Mouse (Mus musculus): ENCODE data around the gene Bach2.
A peak's percentile ranks its signal among the peaks of the same experiment; 100 is the strongest.

Gene Bach2

DNA sequence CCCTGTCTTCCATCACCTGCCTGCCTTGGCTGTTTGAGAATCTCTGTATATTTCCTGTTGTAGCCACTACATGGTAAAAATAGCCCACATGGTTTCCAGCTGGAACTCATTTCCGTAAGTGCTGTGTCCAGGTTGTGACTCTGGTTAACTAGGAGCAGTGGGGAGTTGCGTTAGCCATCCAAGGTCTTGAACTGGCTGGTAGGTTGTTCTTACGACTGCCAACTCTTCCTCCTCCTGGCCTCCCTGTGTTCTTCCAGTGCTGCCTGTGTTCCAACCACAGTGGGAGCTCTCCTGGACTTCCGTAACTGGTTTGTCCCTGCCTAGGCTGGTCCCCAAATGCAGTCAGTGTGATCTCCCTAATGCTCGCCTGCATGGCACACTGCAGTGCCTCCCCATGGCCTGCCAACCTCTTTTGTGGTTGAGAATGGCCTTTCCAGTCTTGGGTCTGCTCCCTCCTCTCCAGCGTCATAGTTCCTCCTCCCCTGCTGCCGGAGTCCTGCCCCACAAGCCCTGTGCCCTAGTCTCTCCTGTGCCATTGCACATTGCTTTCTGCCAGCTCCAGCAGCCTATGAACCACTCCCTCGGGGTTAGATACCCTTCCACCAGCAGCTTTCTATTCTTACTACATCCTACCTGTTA lies 298.4 kb downstream of the Bach2 start:
- Histone ChIP-seq H3K9me3 (ENCODE audit: low read length) (no peaks in the 10 kb centered on the region), H3K4me3 (replicated peaks; ENCODE audit: low read length) (no peak overlapping the region), H3K4me1 (replicated peaks; ENCODE audit: low read depth, low read length) (peaks cover 17% of the 10 kb centered on the region), H3K27me3 (ENCODE audit: insufficient read depth, low read length) (no peaks in the 10 kb centered on the region), H3K36me3 (ENCODE audit: insufficient read depth, low read length) (no peaks in the 10 kb centered on the region)
- TF ChIP-seq POU5F1 (IDR thresholded peaks at IDR 0.05; ENCODE audit: borderline replicate concordance, low read length) (no peak), NANOG (IDR thresholded peaks at IDR 0.05; ENCODE audit: borderline replicate concordance, low read length) (no peak), CTCF (conservative IDR thresholded peaks at IDR 0.05; ENCODE audit: low read length) (no peak)

DNA sequence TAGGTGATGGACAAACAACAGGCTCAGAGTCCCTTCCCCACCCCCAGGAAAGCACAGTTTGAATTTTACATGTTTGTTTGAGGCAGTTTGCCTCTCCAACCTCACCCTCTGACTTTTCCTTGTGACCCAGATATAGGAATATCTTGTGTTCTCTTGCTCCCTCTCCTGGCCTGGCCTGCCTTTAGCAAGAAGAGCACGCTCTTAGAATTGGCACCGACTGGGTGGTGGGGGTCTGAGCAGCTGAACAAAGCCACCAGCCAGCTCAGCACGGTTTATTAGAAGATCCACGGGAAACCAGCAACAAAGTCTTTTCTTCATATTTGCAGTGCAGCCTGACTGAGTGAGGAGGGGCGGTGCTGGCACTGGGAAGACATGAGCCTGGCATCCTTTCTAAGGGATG lies 299.5 kb downstream of the Bach2 start:
- H3K4me3 ChIP-seq (replicated peaks; ENCODE audit: low read length), result peak overlapping the region; percentile 48
- no peaks in the 10 kb centered on the region for H3K36me3 ChIP-seq (ENCODE audit: insufficient read depth, low read length)
- no peak for TF ChIP-seq POU5F1 (IDR thresholded peaks at IDR 0.05; ENCODE audit: borderline replicate concordance, low read length)
- peak; percentile 38 for TF ChIP-seq CTCF (conservative IDR thresholded peaks at IDR 0.05; ENCODE audit: low read length)
- peaks cover 17% of the 10 kb centered on the region for H3K4me1 ChIP-seq (replicated peaks; ENCODE audit: low read depth, low read length)
- no peaks in the 10 kb centered on the region for H3K27me3 ChIP-seq (ENCODE audit: insufficient read depth, low read length)
- no peaks in the 10 kb centered on the region for H3K9me3 ChIP-seq (ENCODE audit: low read length)

DNA sequence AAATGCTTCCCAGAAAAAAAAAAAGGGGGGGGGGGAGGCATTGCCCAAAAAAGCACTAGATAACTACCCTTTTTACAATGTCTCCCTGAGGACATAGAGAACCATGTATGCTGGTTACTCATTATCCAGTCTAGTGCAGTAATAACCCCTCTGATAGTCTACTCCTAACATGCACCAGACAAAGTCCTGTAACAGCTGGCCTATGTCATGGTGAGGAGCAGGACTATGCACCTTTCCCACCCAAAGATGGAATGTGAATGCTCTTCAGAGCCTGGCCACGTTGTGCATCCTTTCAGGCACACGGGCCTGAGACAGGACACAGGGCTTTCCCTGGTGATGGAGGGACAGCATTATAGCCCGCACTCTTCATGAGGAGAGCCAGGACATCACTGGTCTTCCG lies 299.9 kb downstream of the Bach2 start:
- Histone ChIP-seq H3K9me3 (ENCODE audit: low read length) (no peaks in the 10 kb centered on the region), H3K4me3 (replicated peaks; ENCODE audit: low read length) (peak overlapping the region; percentile 48), H3K27me3 (ENCODE audit: insufficient read depth, low read length) (no peaks in the 10 kb centered on the region), H3K36me3 (ENCODE audit: insufficient read depth, low read length) (no peaks in the 10 kb centered on the region), H3K4me1 (replicated peaks; ENCODE audit: low read depth, low read length) (peaks cover 17% of the 10 kb centered on the region)
- no peak for TF ChIP-seq CTCF (conservative IDR thresholded peaks at IDR 0.05; ENCODE audit: low read length)
- no peak for TF ChIP-seq POU5F1 (IDR thresholded peaks at IDR 0.05; ENCODE audit: borderline replicate concordance, low read length)
- TF ChIP-seq NANOG (IDR thresholded peaks at IDR 0.05; ENCODE audit: borderline replicate concordance, low read length), result no peak

DNA sequence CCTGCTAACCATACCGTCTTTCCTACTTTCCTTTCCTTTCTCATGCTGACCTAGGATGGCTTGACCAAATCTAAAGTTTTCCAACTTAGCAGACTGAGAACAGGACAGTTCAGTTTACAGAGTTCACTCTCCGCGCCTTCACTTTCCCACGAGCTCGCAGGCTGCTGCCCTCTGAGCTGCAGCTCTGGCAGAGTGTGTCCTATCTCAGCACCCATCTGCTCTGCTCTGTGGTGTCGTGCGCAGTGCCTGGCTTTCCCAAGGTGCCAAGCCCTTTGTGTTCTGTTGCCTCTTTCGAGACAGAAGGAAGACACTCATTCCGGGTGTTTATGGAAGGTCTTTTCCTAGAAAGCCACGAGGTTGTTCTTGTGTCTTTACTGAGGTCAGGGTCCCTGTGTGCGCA lies 300.4 kb downstream of the Bach2 start:
- Histone ChIP-seq H3K4me3 (replicated peaks; ENCODE audit: low read length) (no peak overlapping the region), H3K9me3 (ENCODE audit: low read length) (no peaks in the 10 kb centered on the region), H3K4me1 (replicated peaks; ENCODE audit: low read depth, low read length) (peaks cover 17% of the 10 kb centered on the region), H3K36me3 (ENCODE audit: insufficient read depth, low read length) (no peaks in the 10 kb centered on the region), H3K27me3 (ENCODE audit: insufficient read depth, low read length) (no peaks in the 10 kb centered on the region)
- TF ChIP-seq NANOG (IDR thresholded peaks at IDR 0.05; ENCODE audit: borderline replicate concordance, low read length), result no peak
- TF ChIP-seq POU5F1 (IDR thresholded peaks at IDR 0.05; ENCODE audit: borderline replicate concordance, low read length), result no peak
- no peak for TF ChIP-seq CTCF (conservative IDR thresholded peaks at IDR 0.05; ENCODE audit: low read length)

DNA sequence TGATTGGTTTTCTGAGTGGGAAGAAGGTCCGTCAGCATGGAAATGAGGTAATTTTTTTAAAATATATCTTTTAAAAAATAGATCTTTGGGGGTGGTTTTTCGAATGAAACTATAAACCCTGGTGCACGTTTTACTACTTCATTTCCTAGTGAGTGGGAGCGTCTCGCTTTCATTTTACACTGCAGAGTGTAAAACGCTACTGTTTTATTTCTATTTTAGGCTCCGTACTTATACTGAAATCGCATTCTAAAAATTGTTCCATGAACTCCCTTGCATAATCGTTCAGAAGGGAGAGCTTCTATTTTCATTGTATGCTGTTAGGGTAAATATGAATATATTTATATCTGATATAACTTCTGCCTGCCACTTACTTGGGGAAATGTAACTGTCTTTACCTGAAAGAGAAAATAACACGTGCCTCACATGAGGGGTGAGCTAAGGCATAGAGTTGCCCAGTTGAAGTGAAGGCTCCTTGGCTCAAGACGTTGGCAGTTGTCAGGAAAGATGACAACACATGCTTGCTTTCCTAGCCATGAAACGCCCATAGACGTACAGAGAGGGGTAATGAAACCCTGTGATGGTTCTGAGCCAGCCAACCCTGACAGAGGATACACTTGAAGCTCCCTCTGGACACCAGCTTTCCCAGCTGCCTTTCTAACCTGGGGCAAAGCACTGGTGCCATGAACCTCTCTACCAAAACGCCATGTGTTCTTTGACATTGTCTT lies 306.4 kb downstream of the Bach2 start:
- Histone ChIP-seq H3K4me1 (replicated peaks; ENCODE audit: low read depth, low read length) (peaks cover 5% of the 10 kb centered on the region), H3K27me3 (ENCODE audit: insufficient read depth, low read length) (no peaks in the 10 kb centered on the region), H3K36me3 (ENCODE audit: insufficient read depth, low read length) (no peaks in the 10 kb centered on the region), H3K9me3 (ENCODE audit: low read length) (no peaks in the 10 kb centered on the region), H3K4me3 (replicated peaks; ENCODE audit: low read length) (no peak overlapping the region)
- TF ChIP-seq POU5F1 (IDR thresholded peaks at IDR 0.05; ENCODE audit: borderline replicate concordance, low read length) (no peak), NANOG (IDR thresholded peaks at IDR 0.05; ENCODE audit: borderline replicate concordance, low read length) (no peak), CTCF (conservative IDR thresholded peaks at IDR 0.05; ENCODE audit: low read length) (no peak)

DNA sequence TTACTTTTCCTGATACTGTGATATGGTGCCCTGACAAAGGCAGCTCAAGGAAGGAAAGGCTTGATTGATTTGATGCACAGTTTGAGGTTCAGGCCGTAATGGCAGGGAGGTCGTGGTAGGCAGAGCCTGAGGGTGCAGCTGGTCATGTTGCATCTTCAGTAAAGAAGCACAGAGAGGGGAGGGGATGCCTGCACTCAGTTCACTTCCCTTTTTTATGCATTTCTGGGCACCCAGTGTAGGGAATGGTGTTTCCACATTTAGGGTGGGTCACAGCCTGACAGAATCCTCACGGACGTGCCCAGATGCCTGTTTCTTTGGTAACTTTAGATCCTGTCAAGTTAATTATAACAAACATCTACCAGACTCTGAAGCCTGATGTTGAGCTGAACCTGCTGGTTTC lies 306.9 kb downstream of the Bach2 start:
- Histone ChIP-seq H3K27me3 (ENCODE audit: insufficient read depth, low read length) (no peaks in the 10 kb centered on the region), H3K4me3 (replicated peaks; ENCODE audit: low read length) (no peak overlapping the region)
- TF ChIP-seq CTCF (conservative IDR thresholded peaks at IDR 0.05; ENCODE audit: low read length) (no peak), POU5F1 (IDR thresholded peaks at IDR 0.05; ENCODE audit: borderline replicate concordance, low read length) (no peak), NANOG (IDR thresholded peaks at IDR 0.05; ENCODE audit: borderline replicate concordance, low read length) (no peak)

DNA sequence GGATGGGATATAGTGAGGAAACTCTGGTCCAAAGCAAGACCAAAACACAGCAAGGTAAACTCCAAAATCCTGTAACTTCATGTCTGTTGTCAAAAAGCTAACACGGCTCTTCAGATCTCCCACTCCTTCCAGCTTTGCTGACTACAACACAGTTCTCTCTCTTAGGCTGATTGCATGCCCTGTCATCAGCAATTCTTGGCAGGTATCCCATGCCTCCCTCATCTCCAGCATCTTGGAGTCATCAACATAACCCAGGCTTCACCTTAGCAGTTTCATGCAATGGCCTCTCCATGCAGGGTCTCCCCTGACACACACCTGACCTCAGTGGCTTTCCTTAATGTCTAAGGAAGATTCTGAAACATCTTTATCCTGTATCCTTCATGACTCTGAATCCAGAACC lies 310.5 kb downstream of the Bach2 start:
- Histone ChIP-seq H3K4me3 (replicated peaks; ENCODE audit: low read length) (no peak overlapping the region), H3K4me1 (replicated peaks; ENCODE audit: low read depth, low read length) (peaks cover 5% of the 10 kb centered on the region), H3K9me3 (ENCODE audit: low read length) (no peaks in the 10 kb centered on the region), H3K36me3 (ENCODE audit: insufficient read depth, low read length) (no peaks in the 10 kb centered on the region), H3K27me3 (ENCODE audit: insufficient read depth, low read length) (no peaks in the 10 kb centered on the region)
- no peak for TF ChIP-seq POU5F1 (IDR thresholded peaks at IDR 0.05; ENCODE audit: borderline replicate concordance, low read length)
- TF ChIP-seq NANOG (IDR thresholded peaks at IDR 0.05; ENCODE audit: borderline replicate concordance, low read length), result no peak
- no peak for TF ChIP-seq CTCF (conservative IDR thresholded peaks at IDR 0.05; ENCODE audit: low read length)

More for the DNA sequence above, 306.9 kb downstream of the Bach2 start:
- no peaks in the 10 kb centered on the region for H3K9me3 ChIP-seq (ENCODE audit: low read length)
- H3K4me1 ChIP-seq (replicated peaks; ENCODE audit: low read depth, low read length), result peaks cover 5% of the 10 kb centered on the region
- no peaks in the 10 kb centered on the region for H3K36me3 ChIP-seq (ENCODE audit: insufficient read depth, low read length)

DNA sequence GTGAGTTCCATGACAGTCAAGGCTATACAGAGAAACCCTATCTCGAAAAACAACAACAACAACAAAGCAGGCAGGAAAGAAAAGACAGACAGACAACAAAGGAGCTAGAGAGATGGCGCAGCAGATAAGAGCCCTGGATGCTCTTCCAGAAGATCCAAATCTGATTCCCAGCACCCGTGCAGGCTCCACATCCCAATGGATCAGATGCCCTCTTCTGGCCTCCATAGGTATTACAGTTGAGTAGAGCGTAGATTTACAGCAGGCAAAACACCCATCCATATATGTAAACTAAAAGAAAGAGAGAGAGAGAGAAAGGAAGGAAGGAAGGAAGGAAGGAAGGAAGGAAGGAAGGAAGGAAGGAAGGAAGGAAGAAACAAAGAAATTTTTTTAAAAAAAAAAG lies 312.7 kb downstream of the Bach2 start:
- H3K9me3 ChIP-seq (ENCODE audit: low read length), result no peaks in the 10 kb centered on the region
- H3K4me3 ChIP-seq (replicated peaks; ENCODE audit: low read length), result no peak overlapping the region
- peaks cover 5% of the 10 kb centered on the region for H3K4me1 ChIP-seq (replicated peaks; ENCODE audit: low read depth, low read length)
- TF ChIP-seq CTCF (conservative IDR thresholded peaks at IDR 0.05; ENCODE audit: low read length) (peak; percentile 57), POU5F1 (IDR thresholded peaks at IDR 0.05; ENCODE audit: borderline replicate concordance, low read length) (no peak)
- H3K27me3 ChIP-seq (ENCODE audit: insufficient read depth, low read length), result no peaks in the 10 kb centered on the region
- H3K36me3 ChIP-seq (ENCODE audit: insufficient read depth, low read length), result no peaks in the 10 kb centered on the region

Data from E14TG2a.4 (cell line).